Mouse (Mus musculus): Measurements from ENCODE around the gene Cplx3.

The Cplx3 gene

DNA sequence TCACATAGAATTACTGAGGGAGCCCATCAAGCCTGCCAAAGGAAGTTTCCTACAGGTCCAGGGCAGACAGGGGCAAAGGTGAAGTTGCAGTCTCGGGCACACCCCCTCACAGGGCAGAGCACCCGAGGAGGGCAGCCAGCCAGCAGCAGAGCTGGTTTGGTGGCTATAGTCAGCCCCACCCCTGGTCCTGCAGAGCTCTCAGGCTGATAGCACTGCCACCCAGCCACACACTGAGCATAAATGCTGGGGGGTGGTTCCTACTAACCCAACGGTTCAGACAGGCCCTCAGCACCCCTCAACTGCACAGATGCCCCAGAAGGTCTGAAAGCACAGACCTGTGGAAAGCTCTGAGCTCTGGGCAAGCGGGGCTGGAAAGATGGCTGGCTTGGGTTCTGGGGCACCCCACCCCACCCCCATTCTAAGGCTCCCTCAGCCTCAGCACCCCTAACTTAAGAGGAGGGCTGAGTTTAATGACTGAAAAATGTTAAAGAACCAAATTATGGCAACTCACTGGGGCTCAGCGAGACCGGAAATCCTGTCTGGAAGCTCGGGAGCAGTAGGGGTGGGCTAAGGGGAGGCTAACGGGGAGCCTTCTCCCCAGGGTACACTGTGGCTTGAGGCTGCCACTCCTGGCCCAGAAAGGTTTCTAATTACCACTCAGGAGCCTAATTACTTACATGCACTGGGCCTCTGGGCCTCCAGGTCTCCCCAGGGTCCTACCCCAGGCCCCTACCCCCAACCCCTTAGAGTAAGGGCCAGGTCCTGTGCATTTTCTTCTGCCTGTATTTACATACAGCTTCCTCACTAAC lies 32.8 kb upstream of the Cplx3 start:
- no peak for DNase-seq (ENCODE audit: low spot score)

DNA sequence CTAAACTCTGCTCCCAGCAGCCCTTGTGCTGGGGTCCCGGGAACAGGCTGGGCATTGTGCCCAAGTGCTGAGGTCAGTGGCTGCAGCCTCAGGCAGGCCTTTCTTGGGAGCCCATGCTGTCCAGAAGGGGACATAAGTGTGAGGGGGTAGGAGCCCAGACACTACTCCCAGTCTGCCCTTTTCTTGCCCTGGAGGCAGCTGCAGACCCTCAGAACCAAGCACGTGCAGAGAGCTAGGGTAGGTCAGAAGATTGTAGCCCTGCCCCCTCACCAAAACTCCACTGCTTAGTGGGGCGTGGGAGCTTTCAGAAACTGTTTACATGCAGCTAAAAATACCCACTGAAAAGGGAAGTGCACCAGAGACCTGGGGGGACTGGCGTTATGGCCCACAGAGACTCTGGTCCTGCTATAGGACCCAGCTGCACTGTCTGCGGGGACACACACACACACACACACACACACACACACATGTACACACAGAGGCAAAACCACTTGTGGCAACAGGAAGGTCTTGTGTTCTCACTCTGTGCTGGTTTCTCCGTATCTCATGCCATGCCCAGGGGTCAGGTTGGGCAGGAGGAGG lies 31.8 kb upstream of the Cplx3 start:
- DNase-seq (ENCODE audit: low spot score): no peak

DNA sequence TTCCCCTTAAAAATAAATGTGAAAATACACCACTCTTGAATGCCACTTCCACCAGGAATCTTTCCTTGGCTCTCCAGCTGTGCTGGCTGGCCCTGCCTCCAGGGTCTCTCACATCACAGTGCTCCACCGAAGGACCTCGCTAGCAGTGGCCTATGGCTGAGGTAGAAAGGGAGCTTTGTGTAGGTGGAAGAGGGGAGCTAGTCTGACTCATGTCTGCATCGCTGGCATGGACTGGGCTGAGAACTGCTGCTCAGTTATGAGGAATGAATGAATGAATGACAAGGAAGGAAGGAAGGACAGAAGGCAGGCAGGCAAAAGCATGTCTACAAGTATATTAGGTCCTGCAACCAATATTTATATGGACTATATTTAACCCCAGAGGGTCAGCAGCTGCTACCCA lies 31.2 kb upstream of the Cplx3 start:
- DNase-seq (ENCODE audit: low spot score): no peak

DNA sequence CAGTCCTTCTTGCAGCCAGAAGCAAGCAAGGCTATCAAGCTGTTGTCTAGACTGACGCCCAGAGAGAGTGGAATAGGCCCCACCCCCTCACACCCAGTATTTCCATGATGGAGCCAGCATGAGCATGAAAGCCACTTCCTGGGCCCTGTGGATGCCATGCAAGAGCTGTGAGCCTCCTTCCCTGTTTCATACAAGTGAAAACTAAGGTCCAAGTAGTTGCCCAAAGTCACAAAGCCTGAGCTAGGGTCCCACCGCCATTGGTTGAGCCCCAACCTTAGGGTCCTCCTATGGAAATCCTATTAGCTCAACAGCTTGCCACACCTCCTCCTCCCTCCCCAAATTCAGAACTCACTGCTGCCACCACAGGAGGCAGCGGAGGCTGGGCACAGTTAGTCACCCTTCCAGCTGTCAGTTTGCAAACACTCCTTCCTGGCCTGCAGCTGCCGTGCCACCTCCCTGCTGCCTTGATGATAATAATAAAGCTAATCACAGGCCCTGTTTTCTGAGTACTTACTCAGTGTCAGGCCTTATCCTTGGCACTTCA lies 27.5 kb upstream of the Cplx3 start:
- no peak for DNase-seq (ENCODE audit: low spot score)

DNA sequence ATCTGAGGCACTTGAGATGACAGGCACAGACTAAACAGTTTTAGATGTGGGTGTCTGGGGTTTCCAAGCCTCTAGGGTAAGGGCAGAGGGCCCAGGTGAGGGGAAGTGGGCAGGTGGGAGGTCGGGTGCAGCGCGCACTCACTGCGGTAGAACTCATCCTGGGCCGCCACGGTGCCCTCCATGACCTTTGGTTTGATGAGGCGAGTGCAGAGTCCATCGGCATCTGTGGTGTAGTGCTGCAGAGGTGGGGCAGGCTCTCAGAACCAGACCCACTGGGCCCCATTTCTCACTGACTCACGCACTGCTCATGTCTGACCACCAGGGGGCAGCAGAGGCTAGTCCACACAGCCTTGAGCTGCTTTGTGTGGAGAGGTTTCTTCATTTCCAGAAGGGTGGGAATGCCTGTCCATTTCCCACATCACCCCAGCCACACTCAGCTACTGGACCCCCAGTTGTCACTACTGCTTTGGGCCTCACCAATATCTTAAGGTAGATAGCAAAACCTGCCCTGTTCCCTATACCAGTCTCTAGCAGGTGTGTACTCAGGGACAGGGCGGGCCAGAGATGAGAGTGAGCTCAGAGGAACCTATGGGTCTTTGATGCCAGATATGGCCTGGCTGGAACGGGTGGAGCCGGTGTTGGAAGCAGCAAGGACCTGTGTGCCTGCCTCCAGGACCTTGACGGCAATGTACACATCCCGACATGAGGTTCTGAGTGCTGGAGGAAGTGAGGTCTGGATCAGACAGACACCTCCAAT lies 23.2 kb upstream of the Cplx3 start:
- peak; percentile 85 for DNase-seq (ENCODE audit: low spot score)

DNA sequence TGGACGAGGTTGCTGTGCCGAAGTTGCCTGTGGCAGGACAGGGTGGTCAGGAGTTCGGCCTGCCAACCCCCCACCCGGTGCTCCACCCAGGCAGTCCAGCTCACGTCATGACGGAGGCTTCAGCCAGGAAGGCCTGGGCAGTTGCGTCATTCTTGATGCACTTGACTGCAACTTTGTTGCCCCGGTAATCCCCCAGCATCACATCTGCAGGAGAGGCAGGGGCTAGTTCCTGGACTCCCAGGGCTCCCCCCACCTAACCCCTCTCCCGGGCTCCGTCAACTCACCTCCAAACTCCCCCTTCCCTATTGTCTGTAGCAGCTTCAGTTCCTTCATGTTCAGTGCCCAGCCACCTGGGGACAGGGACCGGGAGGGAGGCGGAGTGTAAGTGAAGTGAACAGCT lies 22.6 kb upstream of the Cplx3 start:
- no peak for DNase-seq (ENCODE audit: low spot score)

DNA sequence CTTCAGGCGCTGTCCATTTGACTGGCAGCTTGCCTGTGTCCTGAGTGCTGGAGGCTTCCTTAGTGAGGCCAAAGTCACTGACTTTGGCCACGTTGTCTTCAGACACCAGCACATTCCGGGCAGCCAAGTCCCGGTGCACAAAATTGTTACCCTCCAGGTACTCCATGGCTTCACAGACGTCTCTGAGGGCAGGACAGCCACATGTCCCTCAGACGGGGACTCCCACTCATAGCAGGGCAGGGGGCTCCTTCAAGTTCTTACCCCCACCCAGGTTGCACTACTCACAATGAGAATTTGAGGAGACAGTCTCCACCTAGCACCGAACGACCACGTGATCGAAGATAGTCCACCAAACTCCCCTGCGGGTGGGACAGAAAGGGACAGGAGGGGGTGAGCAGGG lies 21.8 kb upstream of the Cplx3 start:
- no peak for DNase-seq (ENCODE audit: low spot score)

DNA sequence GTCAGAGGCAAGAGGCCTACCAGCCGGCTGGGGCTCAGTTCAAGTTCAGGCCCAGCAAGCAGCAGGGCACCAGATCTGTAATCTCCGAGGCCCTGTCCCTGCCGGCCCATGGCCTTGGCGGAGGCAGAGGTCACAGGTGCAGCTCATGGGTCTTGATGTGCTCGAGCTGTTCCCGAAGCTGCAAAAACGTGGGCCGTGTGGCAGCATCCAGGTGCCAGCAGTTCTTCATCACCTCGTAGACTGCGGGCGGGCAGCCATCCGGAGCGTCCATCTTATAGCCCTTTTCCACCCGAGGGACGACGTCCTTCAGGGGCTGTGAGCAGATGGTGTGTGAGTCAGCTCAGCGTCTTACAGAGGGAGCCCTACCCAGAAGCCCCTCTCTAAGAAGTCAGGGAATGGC lies 21.1 kb upstream of the Cplx3 start:
- DNase-seq (ENCODE audit: low spot score): no peak

DNA sequence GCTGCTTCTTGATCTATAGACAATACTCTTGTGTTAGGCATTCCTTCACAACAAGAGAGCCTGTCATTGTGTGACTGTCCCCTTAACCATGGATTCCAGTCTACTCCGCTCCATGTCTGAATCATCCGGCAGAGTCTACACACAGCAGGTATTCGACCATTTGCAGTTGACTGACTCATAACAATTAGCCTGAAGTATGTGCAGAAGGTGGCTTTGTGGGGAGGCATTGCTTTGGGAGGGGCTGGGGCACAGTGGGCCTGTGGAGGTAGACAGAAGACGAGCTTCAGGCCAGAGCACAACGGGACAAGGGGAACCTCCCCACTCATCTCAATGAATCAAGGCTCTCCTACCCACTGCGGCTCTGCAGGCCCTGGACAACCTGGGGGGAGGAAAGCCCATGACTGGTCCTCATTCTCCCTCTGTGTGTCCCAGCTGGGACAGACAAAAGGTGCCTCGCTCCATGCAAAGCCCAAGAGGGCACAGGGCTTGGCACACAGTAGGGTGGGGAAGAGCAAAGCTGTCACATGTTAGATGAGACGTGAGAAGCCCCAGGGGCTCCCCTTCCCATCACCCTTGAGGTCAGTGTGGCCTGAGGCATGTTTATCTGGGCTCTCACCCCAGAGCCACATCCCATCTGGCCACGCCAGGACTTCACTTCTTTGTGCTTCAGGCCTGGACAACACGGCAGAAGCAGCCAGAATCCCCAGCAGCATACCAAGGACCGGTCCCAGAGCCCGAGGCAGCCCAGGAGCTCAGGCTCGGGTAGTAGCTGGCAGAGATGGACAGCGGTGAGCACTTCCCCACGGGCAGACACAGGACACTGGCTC lies 19.8 kb upstream of the Cplx3 start:
- no peak for DNase-seq (ENCODE audit: low spot score)

DNA sequence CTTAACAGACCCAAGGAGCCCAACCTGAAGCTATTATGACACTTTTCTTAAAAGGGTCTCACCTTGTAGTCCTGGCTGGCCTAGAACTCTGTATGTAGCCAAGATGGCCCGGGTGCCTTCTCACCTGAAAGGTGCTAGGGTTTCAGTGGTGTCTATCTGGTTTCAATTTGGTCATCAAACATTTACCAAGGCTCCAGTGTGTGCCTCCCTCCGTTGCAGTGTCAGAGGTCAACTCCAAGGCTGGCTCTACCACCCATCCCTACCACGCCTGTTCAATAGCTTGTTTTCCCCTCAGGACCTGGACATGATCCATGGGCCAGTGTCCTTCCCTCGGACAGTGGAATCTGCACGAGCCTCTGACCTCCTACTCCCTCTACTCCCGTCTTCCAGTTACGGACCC lies 18.2 kb upstream of the Cplx3 start:
- no peak for DNase-seq (ENCODE audit: low spot score)

DNA sequence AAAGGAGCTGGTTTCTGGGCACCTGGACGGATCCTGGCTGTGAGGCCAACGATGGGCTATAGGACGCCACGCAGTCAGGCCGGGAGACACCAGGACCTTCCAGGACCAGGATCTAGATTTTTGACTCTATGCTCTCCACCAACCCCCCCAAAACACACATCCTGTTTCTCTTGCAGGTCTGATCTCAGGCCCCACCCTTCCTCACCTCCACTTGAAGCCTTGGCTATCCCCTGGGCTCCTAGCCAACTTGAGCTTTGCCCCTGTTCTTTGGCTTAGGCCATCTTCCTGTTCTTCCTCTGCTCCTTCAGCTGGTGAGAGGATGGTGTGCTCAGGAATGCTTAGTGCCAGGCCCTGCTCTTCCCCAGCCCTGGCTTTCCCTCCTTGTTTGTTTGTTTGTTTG lies 14.6 kb upstream of the Cplx3 start, which contains the start of gene Lman1l:
TSS of gene Lman1l (minus strand) at position 101 of the 400 bp plus-strand sequence.
- DNase-seq (ENCODE audit: low spot score): no peak

DNA sequence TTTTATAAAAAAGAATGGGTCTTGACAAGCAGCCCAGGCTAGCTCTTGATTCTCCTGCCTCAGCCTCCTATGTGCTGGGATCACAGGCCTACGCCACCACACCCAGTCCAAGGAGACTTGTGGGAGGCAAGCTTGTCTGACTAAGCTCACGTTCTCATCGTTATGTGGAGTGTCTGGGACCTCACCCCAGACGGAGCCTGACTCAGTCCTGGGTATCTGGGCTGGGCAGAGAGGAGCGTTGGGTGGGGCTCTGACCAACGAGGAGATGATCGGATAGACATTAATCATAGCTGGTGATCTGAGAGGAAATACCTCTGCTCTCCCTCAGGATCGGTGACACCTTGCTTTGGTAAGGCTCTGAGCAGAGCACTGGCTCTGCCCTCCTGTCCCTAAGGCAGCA lies 12.8 kb upstream of the Cplx3 start:
- no peak for DNase-seq (ENCODE audit: low spot score)

DNA sequence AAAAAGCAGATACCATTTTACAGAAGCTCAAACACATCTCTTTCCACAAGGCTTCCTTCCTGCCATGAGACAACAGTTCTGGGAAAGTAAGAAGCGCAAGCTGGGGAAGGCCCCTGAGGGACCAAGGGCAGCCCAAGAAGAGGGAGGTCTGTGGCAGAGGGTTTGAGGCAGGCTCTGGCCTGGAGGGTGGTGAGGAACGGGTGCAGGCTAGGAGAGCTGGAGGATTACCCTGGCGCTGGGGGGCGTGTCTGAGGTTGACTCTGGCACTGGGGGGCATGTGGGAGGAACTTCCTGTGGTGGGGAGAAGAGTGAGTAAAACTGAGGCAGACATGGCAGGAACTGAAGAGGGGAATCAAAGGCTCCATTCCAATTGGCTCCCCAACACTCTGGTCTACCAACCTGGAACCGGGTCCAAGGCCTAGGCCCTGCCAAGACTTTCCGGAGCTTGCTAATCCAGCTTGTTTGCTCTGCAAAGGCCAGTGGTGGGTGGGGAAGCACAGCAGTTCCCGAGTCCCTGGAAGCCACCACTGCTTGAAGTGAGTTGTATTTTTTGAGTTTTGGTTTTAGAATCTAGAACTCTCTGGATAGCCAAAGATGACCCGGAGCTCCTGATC lies 11.6 kb upstream of the Cplx3 start:
- DNase-seq (ENCODE audit: low spot score): no peak

DNA sequence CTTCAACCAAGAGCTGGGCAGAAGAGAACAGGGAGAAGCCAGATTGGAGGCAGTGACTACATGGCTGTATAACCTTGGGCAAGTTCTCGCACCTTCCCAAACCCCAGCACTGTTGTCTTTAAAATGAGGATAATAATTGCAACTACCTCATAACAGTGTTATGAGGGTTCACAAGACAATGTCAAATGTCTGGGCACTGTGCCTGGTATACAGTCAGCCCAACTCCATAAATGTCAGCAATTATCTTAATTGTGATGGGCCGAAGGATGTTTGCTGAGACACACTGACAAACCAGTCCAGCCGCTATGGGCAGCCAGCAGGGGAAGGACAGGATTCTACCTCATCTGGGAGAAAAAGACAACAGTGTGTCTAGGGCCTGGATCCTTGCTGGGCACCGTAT lies 8.7 kb upstream of the Cplx3 start:
- DNase-seq (ENCODE audit: low spot score): no peak

DNA sequence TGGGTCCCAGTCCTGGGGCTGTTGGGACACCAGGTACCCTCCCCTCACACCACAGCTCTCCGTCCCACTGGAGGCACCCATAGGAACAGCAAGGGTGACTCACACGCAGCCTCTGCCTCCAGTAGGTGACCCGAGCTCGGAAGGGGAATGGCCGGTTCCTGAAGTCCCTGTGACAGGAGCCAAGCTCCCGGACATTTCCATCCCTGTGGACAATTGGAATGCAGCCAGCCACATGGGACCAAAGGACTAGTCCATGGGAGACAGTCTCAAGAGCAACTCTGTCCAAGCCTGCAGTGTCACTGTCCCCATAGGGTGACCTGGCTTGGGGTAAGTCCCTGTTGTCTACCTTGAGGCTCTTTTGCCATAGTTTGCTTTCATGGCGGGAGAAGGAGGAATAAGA lies 7.9 kb upstream of the Cplx3 start:
- DNase-seq (ENCODE audit: low spot score): no peak

DNA sequence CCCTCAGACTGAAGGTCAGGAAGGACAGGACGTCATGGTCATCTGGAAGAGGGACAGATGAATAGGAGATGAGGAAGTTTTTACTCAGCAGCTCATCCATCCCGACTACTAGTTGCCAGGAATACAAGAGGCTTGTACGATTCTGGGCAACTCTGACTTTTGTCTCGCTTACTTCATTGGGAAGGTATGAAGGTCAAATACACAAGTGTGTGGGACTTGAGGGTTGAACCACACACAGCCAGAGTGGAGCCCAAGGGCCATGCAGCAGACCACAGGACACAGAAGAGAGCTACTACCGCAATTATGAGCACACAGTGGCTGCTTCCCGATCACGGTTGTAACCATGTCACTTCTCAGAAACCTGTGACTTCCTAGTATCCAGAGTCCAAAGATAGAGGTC lies 6.5 kb upstream of the Cplx3 start:
- DNase-seq (ENCODE audit: low spot score): no peak

DNA sequence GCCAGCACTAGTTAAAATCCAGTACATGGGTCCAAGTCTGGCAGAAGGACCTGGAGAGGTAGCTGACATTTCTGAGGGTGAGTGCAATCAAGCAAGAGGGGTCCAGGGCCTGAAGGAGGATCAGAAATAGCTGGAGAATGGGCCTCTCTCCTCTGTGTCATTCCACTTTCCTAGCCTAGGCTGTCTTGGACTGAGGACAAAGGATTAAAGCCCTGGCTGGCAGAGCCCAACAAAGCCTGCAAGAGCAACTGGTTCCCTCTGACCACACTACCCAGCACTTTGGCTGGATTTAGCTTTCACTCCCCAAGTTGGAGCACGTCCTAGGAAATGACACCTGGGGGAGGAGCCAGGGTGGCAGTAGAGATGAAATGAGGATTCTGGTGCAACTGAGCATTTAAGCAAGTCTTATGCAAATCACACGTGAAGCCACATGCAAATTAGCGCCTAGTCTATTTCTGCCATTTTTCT lies 4.3 kb upstream of the Cplx3 start:
- DNase-seq (ENCODE audit: low spot score): no peak

DNA sequence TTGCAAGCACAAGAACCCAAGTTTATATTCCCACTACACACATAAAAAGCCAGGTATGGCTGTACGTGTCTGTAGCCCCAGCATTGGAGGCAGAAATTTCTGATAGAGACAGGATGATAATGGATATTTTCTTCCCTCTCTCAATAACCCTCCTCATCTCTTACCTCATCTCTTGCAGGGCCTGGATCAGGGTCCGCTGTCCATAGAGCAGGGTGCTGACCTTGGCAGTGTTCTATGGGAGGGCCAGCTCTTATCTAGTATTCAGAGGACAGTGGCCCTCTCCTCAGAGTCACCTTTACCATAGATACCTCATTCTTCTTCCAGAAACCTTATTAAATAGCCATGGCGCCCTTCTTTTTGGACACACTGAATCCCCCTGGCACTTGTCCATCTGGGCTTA lies 3.7 kb upstream of the Cplx3 start:
- DNase-seq (ENCODE audit: low spot score): no peak

DNA sequence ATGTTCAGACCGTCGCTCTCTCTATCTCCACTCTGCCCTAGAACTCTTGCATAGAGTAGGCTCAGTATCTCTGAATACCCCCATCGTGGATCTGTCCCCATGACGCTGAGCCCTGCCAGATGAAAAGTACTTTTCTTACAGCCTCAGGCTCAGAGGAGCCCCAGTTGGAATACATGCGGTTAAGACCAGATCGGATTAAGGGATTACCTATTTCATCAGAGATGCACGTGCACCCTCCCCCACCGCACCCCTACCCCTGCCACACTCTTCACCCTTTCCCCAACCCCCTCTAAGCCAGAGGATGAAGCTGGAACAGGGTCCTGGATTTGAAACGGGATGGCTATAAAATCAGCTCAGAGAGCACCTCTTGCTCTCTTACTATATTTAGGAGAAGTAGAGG lies 578 bp downstream of the Cplx3 start:
- DNase-seq (ENCODE audit: low spot score): peak; percentile 53

DNA sequence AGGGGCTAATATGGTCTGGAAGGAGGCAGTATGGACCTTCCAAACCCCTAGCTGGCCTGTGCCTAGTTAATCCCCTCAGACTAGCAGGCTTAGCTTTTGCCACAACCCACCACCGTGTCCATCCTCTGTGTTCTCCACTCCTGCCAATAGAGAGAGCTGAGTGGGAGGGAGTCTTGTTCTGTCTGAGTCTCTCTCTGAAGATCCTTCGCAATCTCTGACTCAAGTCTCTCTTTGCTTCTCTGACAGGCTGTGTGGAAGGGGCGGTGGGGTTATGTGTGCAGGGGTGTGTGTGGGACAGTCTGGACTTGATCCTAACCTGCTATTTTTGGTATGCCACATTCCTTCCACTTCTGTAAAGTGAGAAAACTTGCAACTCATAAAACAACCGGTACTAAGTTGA lies 1.2 kb downstream of the Cplx3 start:
- DNase-seq (ENCODE audit: low spot score): no peak

DNA sequence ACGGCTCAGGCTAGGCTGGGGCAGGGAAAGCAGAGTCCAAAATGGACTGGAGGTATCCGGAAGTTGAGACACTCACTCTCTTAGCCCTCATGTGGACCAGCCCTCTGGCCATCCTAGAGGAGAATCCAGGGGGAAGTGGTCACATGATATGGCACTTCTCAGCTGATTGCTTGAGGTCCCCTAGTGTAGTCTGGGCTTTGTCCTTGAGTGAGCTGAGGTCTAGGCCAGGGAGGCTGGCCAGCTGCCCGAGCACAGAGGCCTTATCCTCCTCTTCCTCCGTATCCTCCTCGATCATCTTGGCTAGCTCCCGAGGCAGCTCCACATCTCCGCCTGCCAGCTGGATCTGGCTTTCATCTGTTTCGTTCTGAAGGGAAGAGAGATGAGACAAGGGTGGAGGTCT lies 4.0 kb downstream of the Cplx3 start:
- no peak for DNase-seq (ENCODE audit: low spot score)

DNA sequence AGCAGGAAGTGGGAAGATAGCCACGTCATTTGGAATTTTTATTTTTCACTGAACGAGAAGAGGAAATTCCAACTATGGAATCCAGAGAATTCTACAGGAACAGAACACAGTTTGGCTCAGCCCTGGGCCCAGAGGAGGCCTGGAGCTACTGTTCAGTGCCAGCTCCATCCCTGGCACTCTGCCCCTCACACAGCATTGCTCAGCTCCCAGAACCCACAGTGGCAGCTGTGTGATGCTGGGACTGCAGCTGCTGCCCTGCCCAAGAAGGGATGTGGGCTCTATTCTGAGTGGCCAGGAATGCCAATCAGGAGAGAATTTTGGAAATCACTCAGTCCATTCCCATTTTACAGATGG lies 4.8 kb downstream of the Cplx3 start:
- no peak for DNase-seq (ENCODE audit: low spot score)
